Mouse (Mus musculus): Measurements from ENCODE around the gene Ubqln1.

GRCm38 (mm10) chr13:58216395-58216794 lies 942 bp upstream of the Ubqln1 start:
- TF ChIP-seq CTCF (IDR thresholded peaks at IDR 0.05; ENCODE audit: control insufficient read depth, insufficient read depth, insufficient replicate concordance, low read depth, low read length), result no peak
- no peak for TF ChIP-seq POLR2A (IDR thresholded peaks at IDR 0.05; ENCODE audit: control insufficient read depth, low read depth, low read length)
